Mouse (Mus musculus): Measurements from ENCODE around the gene Srebf2. TPM values are rescaled to one million over a fixed set of nuclear protein-coding genes. Genes with fewer than 3 reads are reported as not detected.

The Srebf2 gene
- polyA plus RNA-seq (2012; rRNA removed) = 26.1 and 27.1 TPM in 2 replicates

DNA sequence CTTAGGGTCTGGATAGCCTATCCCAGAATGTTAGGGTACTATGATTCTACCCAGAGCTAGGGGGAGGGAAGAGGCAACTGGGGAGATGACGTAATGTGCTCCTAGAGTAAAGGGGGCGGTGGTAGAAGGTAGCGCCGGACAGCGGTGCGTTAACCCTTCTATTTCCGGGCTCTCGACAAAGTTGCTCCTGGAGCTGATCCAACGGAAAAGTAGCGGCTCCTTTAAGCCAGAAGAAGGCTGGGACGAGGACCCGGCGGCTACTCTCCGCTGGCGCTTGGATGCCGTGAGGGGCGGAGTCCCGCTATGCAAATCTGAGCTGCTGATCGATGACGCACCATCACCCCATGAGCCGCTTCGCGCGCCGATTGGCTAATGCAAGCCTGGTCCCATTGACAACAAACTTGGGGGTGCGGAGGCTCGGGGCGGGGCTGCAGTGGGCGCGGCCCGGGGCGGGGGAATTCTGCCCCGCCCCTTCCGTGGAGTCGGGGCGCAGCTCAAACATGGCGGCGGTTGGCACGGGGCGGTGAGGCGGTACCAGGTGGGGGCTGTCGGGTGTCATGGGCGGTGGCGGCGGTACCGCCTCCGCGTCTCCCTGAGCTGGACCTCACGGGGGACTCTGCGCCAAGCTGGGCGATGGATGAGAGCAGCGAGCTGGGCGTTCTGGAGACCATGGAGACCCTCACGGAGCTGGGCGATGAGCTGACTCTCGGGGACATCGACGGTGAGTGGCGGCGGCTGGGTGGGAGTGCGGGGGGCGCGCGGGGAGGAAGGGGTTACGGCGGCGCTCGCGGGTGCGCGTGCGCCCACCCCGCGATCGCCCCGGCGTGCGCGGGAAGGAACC, at the start of gene Srebf2:
Srebf2 (plus strand) TSS at position 412 of the 841 bp plus-strand sequence.

DNA sequence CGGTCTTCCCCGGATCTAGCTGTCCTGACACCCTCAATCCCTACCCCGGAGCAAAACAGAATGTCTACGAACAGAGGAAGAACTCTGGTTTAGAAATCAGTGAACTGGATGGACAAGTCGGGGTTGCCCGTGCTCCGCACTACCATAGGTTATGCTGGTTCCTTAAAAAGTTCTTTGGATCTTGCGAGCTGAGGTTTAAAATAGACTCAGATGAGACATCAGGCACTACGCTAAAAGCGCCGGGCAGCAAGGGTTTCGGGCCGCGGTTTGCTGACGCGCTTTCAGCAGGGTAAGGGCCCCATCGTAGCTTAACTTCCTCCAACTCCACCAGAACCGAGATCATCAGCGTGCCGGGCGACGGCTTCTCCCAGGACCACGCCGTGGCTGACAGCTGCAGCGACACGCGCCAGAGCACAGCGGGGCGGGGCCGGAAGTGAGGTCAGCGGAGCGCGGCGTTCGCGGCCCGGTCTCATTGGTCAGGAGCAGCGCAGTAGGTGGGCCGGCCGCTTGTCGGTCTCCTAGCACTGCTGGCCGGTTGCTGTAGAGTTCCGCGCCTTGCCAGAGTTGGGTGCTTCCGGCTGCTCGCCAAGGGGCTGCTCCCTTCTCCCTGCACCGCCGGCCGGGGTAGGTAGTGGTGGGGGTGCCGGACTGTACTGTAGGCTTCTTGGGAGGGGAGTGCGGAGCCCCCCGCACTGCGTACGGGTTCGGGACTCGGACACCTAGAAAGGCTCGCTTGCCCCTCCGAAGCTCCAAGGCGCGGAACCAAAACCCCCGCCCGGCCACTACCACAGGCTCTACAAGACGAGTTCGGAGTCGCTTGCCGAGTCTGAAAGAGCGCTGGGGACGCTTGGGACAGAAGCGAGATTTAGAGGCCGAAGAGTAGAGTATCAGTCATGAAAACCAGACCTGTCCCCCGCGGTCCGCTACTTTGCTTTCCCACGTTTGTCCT, 19.3 kb upstream of the Srebf2 start, which contains the start of gene Ccdc134:
Ccdc134 (plus strand) TSS at position 497 of the 949 bp plus-strand sequence.

GRCm38 (mm10) chr15:82212752-82213063, 65.7 kb downstream of the Srebf2 start, which contains the start of gene Shisa8:
Shisa8 (minus strand) TSS chr15:82212815.

DNA sequence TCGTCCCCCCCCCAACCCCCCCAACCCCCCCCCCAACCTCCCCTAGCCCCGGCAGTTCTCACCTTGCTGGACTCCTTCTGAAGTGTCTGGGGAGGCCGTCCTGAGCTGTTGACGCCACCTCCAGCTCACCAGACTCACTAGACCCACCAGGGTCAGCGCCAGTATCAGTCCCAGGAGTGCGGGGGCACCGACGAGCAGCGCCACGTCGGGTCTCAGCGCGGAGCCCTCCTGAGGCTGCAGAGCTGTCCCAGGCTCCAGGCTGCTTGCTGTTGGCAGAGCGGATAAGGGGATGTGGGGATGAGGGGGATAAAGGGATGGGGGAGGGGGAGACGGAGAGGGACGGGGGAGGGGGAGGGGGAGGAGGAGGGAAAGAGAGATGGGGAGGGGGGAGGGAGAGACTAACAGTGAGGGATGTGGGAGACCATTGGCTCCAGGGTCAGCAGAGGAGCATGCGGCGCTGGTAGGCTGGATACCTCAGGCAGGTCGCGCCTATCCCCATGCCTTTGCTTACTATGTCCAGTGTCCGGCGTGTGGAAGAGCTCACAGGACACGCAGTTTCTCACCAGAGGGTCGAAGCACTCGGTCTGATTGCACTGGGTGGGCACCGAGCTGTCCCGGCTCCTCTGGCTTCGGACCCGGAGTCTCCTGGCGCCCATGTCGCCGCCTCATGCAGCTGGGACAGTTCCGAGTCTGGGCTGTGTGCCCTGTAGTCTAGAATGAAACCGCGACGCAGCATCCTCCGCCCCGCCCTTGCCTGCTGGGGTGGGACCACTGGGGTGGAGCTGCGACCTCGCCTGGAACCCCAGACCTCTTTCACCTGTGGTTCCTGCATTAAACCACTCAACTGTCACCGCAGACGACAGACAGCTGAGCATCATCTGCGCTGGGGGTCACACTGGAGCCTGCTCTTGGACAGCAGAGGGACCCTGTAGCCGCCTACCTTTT, 76.9 kb downstream of the Srebf2 start, which contains the start of gene Tnfrsf13c:
Tnfrsf13c (minus strand) TSS at position 713 of the 945 bp plus-strand sequence.

DNA sequence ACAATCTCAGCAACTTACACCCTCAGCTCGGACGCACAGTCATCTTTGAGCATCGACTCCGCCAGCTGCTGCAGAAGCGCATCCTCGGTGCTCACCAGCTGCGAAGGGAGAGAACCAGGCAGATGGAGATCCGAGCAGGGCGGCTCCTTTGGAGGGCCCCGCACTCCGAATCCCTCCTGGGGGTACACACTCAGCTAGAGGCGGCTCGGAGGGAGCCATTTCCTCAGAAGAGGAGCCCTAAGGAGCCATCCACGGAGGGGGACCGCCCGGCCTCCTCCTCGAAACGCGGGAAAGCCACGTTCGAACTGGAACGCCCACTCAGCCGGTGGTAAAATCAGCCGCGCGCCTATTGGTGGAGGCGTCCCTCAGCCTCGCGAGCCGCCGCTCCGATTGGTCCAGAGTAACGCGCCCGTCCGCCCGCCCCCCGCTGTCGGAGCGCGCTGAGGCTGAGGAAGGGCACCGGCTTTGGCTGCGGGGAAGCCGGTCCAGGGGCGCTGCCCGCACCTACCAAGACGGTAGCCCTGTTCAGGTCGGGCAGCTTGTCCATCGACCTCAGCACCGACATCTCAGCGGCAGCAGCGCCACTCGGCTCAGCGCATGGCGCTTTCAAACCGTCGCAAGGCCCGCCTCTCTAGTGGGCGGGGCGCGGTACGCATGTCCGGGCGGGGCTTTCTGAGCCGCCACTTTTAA, 97.3 kb downstream of the Srebf2 start, which contains the start of gene Cenpm:
Cenpm (minus strand) TSS at position 634 of the 690 bp plus-strand sequence.

DNA sequence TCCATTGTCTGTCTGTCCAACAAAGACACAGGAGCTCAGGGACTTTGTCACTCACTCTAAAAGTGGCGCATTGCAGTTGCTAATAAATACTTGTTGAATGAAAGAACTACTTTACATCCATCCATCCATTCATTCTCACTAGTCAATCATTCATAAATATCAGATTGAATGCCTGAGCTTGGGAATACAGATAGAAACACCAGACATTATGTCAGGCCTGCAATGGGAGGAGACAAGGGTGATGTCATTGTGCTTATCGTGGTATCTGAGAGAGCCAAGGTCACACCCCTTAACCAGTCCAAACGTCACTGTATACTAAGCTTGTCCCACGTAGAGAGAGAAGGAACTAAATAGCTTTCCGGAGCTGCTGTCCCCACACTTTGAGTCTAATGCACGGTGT, 105.1 kb downstream of the Srebf2 start, which contains the start of gene 1500009C09Rik:
1500009C09Rik (plus strand) TSS at position 301 of the 400 bp plus-strand sequence.

Other genes with a start within 250 kb of the Srebf2 start
- gene Polr3h, start 220.9 kb upstream of the Srebf2 start, polyA plus RNA-seq (2012; rRNA removed) = 13.7 and 15.6 TPM in 2 replicates
- gene Csdc2, start 210.4 kb upstream of the Srebf2 start, polyA plus RNA-seq (2012; rRNA removed) = 0.39 and 0.53 TPM in 2 replicates
- 20.8 and 25.1 TPM in 2 replicates for gene Pmm1, start 186.3 kb upstream of the Srebf2 start, polyA plus RNA-seq (2012; rRNA removed)
- gene 1700029P11Rik, start 166.6 kb upstream of the Srebf2 start, polyA plus RNA-seq (2012; rRNA removed) = not detected in 2 replicates
- gene Xrcc6, start 159.3 kb upstream of the Srebf2 start, polyA plus RNA-seq (2012; rRNA removed) = 25.7 and 26.3 TPM in 2 replicates
- 8.6 and 10.6 TPM in 2 replicates for gene Desi1, start 113.3 kb upstream of the Srebf2 start, polyA plus RNA-seq (2012; rRNA removed)
- 79.2 and 87.2 TPM in 2 replicates for gene Snu13, start 99.6 kb upstream of the Srebf2 start, polyA plus RNA-seq (2012; rRNA removed)
- gene 4930407I10Rik, start 88.0 kb upstream of the Srebf2 start, polyA plus RNA-seq (2012; rRNA removed) = not detected in 2 replicates
- not detected in 2 replicates for gene Mei1, start 77.2 kb upstream of the Srebf2 start, polyA plus RNA-seq (2012; rRNA removed)
- gene Ccdc134, start 19.3 kb upstream of the Srebf2 start, polyA plus RNA-seq (2012; rRNA removed) = 7.3 and 8.1 TPM in 2 replicates
- gene Shisa8, start 65.6 kb downstream of the Srebf2 start, polyA plus RNA-seq (2012; rRNA removed) = 0.11 and 0.16 TPM in 2 replicates
- gene Tnfrsf13c, start 77.2 kb downstream of the Srebf2 start, polyA plus RNA-seq (2012; rRNA removed) = 0.46 and 0.47 TPM in 2 replicates
- 19.1 and 21.4 TPM in 2 replicates for gene Cenpm, start 97.6 kb downstream of the Srebf2 start, polyA plus RNA-seq (2012; rRNA removed)
- gene 1500009C09Rik, start 105.2 kb downstream of the Srebf2 start, polyA plus RNA-seq (2012; rRNA removed) = not detected in 2 replicates
- gene Sept3, start 127.7 kb downstream of the Srebf2 start, polyA plus RNA-seq (2012; rRNA removed) = 0.08 and 0.23 TPM in 2 replicates
- gene Wbp2nl, start 151.8 kb downstream of the Srebf2 start, polyA plus RNA-seq (2012; rRNA removed) = 0.06 and 0.08 TPM in 2 replicates
- gene Naga, start 191.7 kb downstream of the Srebf2 start, polyA plus RNA-seq (2012; rRNA removed) = 36.3 and 48.4 TPM in 2 replicates
- 22.3 and 26.7 TPM in 2 replicates for gene Pheta2, start 191.8 kb downstream of the Srebf2 start, polyA plus RNA-seq (2012; rRNA removed)
- 97.0 and 102 TPM in 2 replicates for gene Smdt1, start 191.8 kb downstream of the Srebf2 start, polyA plus RNA-seq (2012; rRNA removed)
- 296 and 315 TPM in 2 replicates for gene Ndufa6, start 207.1 kb downstream of the Srebf2 start, polyA plus RNA-seq (2012; rRNA removed)
- gene Cyp2d22, start 233.1 kb downstream of the Srebf2 start, polyA plus RNA-seq (2012; rRNA removed) = 11.3 and 13.8 TPM in 2 replicates
- 0.07 and 0.10 TPM in 2 replicates for gene Cyp2d11, start 246.8 kb downstream of the Srebf2 start, polyA plus RNA-seq (2012; rRNA removed)

All from liver, embryonic 14 days (tissue).